Mouse (Mus musculus) ES-Bruce4 (cell line): Measurements from ENCODE around the gene Hs1bp3. TPM values are rescaled to one million over a fixed set of nuclear protein-coding genes. Genes with fewer than 3 reads are reported as not detected.

Experiments used
- H3K27ac ChIP-seq: 2 replicates; pipeline ENCODE4 v1.5.1; 2012; ENCODE audit warnings: low read length, inconsistent platforms; ENCODE audit not compliant: insufficient read depth
- H3K27me3 ChIP-seq: 2 replicates; pipeline ENCODE4 v1.6.1; 2012; ENCODE audit warnings: mild to moderate bottlenecking, low read length, inconsistent platforms; ENCODE audit not compliant: control insufficient read depth, poor library complexity, insufficient read depth, severe bottlenecking
- H3K36me3 ChIP-seq: 2 replicates; pipeline ENCODE4 v1.6.1; 2012; ENCODE audit warnings: inconsistent platforms, mild to moderate bottlenecking, low read length, moderate library complexity; ENCODE audit not compliant: control insufficient read depth, poor library complexity, insufficient read depth, severe bottlenecking
- H3K4me1 ChIP-seq: one replicate; pipeline ENCODE4 v1.8.1; 2011; ENCODE audit warnings: low read length; ENCODE audit not compliant: control insufficient read depth, insufficient read depth
- H3K4me3 ChIP-seq: 2 replicates; pipeline ENCODE4 v1.5.1; 2011; ENCODE audit warnings: low read depth, mild to moderate bottlenecking, low read length
- H3K9ac ChIP-seq: 2 replicates; pipeline ENCODE4 v1.6.1; 2012; ENCODE audit warnings: low read depth, mild to moderate bottlenecking, inconsistent platforms; ENCODE audit not compliant: poor library complexity, severe bottlenecking
- H3K9me3 ChIP-seq: replicated peaks from 2 replicates; pipeline ENCODE4 v1.6.1; 2012; ENCODE audit warnings: mild to moderate bottlenecking, low read length, inconsistent platforms; ENCODE audit not compliant: control insufficient read depth, poor library complexity, insufficient read depth, severe bottlenecking
- CTCF ChIP-seq: IDR thresholded peaks from one replicate; pipeline ENCODE4 v1.8.1; 2011; ENCODE audit warnings: low read depth, low read length
- EP300 ChIP-seq: IDR thresholded peaks from 2 replicates; pipeline ENCODE4 v1.6.1; 2011; ENCODE audit warnings: low read depth, low read length; ENCODE audit not compliant: insufficient read depth
- POLR2A ChIP-seq: IDR thresholded peaks from one replicate; pipeline ENCODE4 v1.8.1; 2011; ENCODE audit warnings: low read length; ENCODE audit not compliant: insufficient read depth
- polyA plus RNA-seq: library from polyadenylated mRNA; stranded (reverse); fragments of >200 nt; gene quantifications from 2 replicates; pipeline ENCODE4 v1.2.4, GENCODE M21; 2011; ENCODE audit warnings: low read depth; ENCODE audit not compliant: missing spikeins, insufficient read depth, insufficient read length

Hs1bp3 gene
- polyA plus RNA-seq, 1 experiment, result 37.5 TPM

DNA sequence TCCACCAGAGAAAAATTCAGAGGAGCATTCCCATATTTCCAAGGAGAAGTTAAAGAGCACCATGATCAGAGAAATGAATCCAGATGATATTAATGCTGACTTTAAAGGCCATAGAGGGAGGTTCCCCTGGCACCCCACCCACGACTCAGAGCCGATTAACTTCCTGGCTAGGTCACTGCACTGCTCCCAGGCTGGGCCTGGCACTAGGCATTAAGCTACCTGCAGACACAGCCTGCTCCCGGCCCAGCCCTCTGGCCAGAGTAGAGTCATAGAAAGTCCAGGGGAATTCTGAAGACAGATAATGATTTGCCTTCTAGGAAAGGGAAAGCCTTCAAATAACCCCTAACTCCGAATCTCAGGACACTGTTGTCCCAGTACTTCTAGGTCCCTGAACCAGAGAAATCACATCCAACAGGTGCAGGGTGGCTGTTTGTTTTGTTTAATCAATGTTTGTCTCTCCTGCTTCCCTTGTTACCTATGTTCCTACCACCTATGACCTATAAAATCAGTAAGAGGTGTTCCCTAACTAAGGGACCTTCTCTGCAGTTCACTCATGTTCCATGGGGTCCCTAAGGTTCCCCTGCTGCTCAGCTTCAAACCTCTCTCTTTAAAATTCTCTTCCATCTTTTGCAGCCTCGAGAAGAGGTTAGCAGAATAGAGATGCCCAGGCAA lies 52.8 kb downstream of the Hs1bp3 start:
- no peaks in the 10 kb centered on the region for H3K4me1 ChIP-seq
- H3K27ac ChIP-seq, result no peak overlapping the region
- no peaks in the 10 kb centered on the region for H3K9me3 ChIP-seq
- H3K4me3 ChIP-seq, result no peak overlapping the region
- no peaks in the 10 kb centered on the region for H3K27me3 ChIP-seq
- no peak overlapping the region for H3K9ac ChIP-seq
- no peak for TF ChIP-seq CTCF
- no peak for TF ChIP-seq POLR2A
- TF ChIP-seq EP300, result no peak
- H3K36me3 ChIP-seq, result no peaks in the 10 kb centered on the region

DNA sequence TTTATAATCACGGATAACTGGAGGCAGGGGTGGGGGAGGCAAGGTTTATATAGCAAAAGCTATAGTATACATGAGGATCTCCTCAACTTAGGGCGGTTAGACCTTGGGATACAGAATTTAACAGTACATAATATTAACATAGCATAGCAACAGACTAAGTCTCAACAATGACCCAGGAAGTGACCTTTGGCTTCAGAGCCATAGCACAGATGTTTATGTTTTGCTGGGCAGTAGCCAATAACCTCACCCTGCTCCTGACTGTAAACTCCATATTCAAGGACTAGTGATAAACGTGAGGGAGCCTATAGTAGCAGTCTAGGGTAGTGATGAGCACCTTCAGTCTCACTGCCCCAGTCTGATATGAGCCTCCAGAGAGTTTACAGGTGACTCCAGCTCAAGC lies 53.5 kb downstream of the Hs1bp3 start:
- Histone ChIP-seq H3K27ac (no peak overlapping the region), H3K27me3 (no peaks in the 10 kb centered on the region), H3K9ac (no peak overlapping the region), H3K4me3 (no peak overlapping the region), H3K4me1 (no peaks in the 10 kb centered on the region), H3K9me3 (no peaks in the 10 kb centered on the region), H3K36me3 (no peaks in the 10 kb centered on the region)
- TF ChIP-seq CTCF, result no peak
- no peak for TF ChIP-seq POLR2A
- TF ChIP-seq EP300, result no peak

DNA sequence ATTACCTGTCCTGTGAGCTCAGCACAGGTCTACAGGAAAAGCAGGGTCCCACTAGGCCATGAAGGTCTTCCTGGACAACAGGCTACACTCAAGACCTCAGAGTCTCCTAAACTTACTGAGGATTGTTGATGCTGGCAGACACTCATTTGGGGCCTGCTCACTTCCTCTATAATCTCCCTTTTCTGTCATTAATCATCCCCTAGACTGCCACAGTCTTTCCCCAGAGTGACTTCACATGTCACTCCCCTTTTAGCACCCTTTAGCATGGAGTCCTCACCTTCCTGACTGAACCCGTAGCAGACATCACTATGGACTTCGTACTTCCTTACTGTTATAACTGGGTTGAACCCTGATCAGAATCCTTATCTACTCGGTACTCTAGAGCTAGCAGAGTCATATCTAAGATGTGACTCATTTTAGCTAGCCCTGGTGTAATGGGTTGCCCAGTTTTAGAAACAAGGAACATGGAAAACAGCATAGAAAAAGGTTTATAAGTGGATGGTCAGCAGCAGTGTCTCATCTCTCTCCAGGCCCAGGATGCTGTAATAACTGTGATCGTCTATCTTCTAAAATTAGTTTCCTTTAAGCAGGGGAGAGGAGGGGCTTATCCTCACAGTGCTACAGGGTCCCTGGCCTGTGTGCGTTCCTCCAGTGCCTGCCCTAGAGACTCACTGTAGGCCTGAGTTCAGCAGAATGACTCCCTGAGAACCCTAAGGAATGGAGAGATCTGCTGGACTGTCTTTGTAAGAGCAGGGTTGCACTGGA lies 58.7 kb downstream of the Hs1bp3 start:
- H3K4me1 ChIP-seq, result no peaks in the 10 kb centered on the region
- no peak overlapping the region for H3K27ac ChIP-seq
- H3K9me3 ChIP-seq, result no peaks in the 10 kb centered on the region
- H3K9ac ChIP-seq, result no peak overlapping the region
- H3K4me3 ChIP-seq, result no peak overlapping the region
- H3K36me3 ChIP-seq, result no peaks in the 10 kb centered on the region
- no peaks in the 10 kb centered on the region for H3K27me3 ChIP-seq
- TF ChIP-seq POLR2A (no peak), EP300 (no peak), CTCF (no peak)

DNA sequence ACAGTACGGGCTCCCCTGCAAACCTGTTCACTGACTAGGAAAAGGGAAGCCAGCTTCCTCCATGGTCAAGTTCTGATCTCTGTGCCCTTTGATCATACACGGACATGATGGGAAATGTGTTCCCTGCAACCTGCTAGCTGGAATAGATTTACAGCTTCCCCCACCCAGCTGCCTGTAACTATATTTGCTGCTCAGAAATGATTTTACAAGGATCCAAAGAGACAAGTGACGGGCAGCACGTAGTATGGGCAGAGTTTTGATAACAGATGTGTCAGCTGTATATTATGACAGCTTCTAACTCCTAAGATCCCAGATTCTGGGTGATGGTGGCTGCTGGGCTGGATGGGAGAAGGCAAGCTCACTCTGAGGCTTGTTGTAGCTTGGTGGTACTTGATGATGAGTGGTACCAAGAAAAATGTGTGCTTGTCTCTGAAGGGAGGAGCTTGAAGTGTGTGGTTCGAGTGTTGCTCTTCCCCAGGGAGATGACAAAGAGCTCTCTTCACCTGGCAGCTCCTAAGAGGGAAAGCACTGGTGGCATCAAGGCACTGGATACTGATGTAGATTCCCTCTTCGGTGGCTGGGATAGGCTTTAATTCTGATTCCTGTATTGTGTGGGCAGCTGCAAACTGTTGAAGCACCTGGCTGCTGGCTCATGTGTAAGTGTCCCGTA lies 59.4 kb downstream of the Hs1bp3 start:
- no peak overlapping the region for H3K27ac ChIP-seq
- H3K9ac ChIP-seq, result no peak overlapping the region
- TF ChIP-seq EP300 (no peak), CTCF (no peak), POLR2A (no peak)
- no peaks in the 10 kb centered on the region for H3K36me3 ChIP-seq
- no peak overlapping the region for H3K4me3 ChIP-seq
- no peaks in the 10 kb centered on the region for H3K9me3 ChIP-seq
- H3K27me3 ChIP-seq, result no peaks in the 10 kb centered on the region
- H3K4me1 ChIP-seq, result no peaks in the 10 kb centered on the region

DNA sequence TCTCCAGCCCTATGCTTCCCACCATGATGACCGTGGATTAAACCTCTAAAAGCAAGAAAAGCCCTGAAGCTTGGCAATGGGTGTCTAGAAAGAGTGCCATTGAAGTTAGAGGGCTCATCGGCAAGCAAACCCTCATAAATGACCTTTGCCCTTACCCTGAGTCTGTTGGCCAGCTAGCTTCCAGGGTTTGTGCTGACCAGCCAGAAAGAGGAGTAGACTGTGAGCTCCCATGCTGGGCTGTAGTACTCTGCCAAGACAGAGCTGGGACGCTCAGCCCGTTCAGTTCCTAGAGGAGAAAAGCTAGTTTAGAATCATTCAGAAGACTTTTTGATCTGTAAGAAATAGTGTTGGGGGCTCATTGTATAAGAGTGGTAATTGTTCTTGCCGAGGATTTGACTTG lies 60.5 kb downstream of the Hs1bp3 start:
- Histone ChIP-seq H3K4me1 (no peaks in the 10 kb centered on the region), H3K9ac (no peak overlapping the region), H3K9me3 (no peaks in the 10 kb centered on the region), H3K4me3 (no peak overlapping the region), H3K36me3 (no peaks in the 10 kb centered on the region), H3K27me3 (no peaks in the 10 kb centered on the region), H3K27ac (no peak overlapping the region)
- TF ChIP-seq CTCF (no peak), POLR2A (no peak), EP300 (no peak)

DNA sequence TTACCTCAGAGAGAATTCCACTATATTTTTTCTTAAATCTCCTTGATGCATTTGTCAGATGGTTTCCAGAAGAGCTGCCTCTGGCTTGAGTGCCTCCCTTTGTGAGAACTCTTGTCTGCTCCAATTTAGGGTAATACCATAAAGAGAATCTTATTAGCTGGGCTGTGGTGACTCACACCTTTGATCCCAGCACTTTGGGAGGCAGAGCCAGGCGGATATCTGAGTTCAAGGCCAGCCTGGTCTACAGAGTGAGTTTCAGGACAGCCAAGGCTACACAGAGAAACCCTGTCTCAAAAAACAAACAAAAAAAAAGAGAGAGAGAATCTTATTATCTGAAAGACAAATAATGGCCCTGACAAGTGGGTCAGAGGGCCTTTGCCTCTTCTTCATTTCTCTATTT lies 63.9 kb downstream of the Hs1bp3 start:
- H3K4me3 ChIP-seq, result no peak overlapping the region
- H3K9me3 ChIP-seq, result no peaks in the 10 kb centered on the region
- TF ChIP-seq CTCF (no peak), POLR2A (no peak), EP300 (no peak)
- no peak overlapping the region for H3K27ac ChIP-seq
- no peak overlapping the region for H3K9ac ChIP-seq
- H3K27me3 ChIP-seq, result no peaks in the 10 kb centered on the region
- no peaks in the 10 kb centered on the region for H3K4me1 ChIP-seq
- H3K36me3 ChIP-seq, result no peaks in the 10 kb centered on the region
